Mouse (Mus musculus) neural tube, embryonic 13.5 days (tissue): ENCODE data around the gene Gm14862. TPM values are rescaled to one million over a fixed set of nuclear protein-coding genes. Genes with fewer than 3 reads are reported as not detected.
"Not testable (repeated sequence)": the region's sequence is repeated elsewhere in the genome, so short reads cannot be mapped to it uniquely, and the experiment has no call there.

Experiments
- ATAC-seq: fragments of 200-750 bp; cut with Nextera tagmentation; 2 replicates; pipeline ENCODE4 v1.8.0; 2017; ENCODE audit warnings: low read depth, mild to moderate bottlenecking, moderate TSS enrichment, moderate library complexity
- H3K27ac ChIP-seq: fragments of 300-500 bp; sonication (generic); replicated peaks from 2 replicates; pipeline ENCODE4 v1.5.1; 2015; ENCODE audit warnings: moderate library complexity, mild to moderate bottlenecking, inconsistent platforms
- H3K27me3 ChIP-seq: fragments of 300-500 bp; sonication (generic); 2 replicates; pipeline ENCODE4 v1.6.1; 2015; ENCODE audit warnings: mild to moderate bottlenecking, inconsistent platforms
- H3K36me3 ChIP-seq: fragments of 300-500 bp; sonication (generic); 2 replicates; pipeline ENCODE4 v1.6.1; 2015; ENCODE audit warnings: mild to moderate bottlenecking, inconsistent platforms
- H3K4me1 ChIP-seq: fragments of 300-500 bp; sonication (generic); replicated peaks from 2 replicates; pipeline ENCODE4 v1.6.1; 2015; ENCODE audit warnings: inconsistent platforms
- H3K4me2 ChIP-seq: fragments of 300-500 bp; sonication (generic); 2 replicates; pipeline ENCODE4 v1.6.1; 2015; ENCODE audit warnings: inconsistent platforms, mild to moderate bottlenecking, moderate library complexity
- H3K4me3 ChIP-seq: fragments of 300-500 bp; sonication (generic); 2 replicates; pipeline ENCODE4 v1.5.1; 2015; ENCODE audit warnings: mild to moderate bottlenecking, inconsistent platforms
- H3K9ac ChIP-seq: fragments of 300-500 bp; sonication (generic); 2 replicates; pipeline ENCODE4 v1.6.1; 2015; ENCODE audit warnings: moderate library complexity, mild to moderate bottlenecking, inconsistent platforms
- H3K9me3 ChIP-seq: fragments of 300-500 bp; sonication (generic); 2 replicates; pipeline ENCODE4 v1.6.1; 2016; ENCODE audit warnings: inconsistent platforms
- WGBS: fragments of 180-500 bp; shearing (Covaris S2); methylation state at CpG from one replicate; pipeline ENCODE4 v1.1.7; 2015; 5-methylcytosine and 5-hydroxymethylcytosine counted together
- polyA plus RNA-seq: library from polyadenylated mRNA; unstranded; fragments of >200 nt; fragmentation: Nextera tagmentation; extraction: Ambion mirVana; gene quantifications from 2 replicates; pipeline ENCODE4 v1.2.1, GENCODE M21; 2015

Gm14862 gene
- polyA plus RNA-seq, result not detected in 2 replicates

- H3K4me3 ChIP-seq, result no peak within 1 kb of the TSS
- ATAC-seq, result no peak
- no peaks in the 10 kb centered on the region for H3K27me3 ChIP-seq
- H3K27ac ChIP-seq, result no peak within 1 kb of the TSS
- H3K4me1 ChIP-seq, result no peaks in the 10 kb centered on the region
- no peaks in the 10 kb centered on the region for H3K36me3 ChIP-seq
- H3K9ac ChIP-seq, result no peak within 1 kb of the TSS
- H3K9me3 ChIP-seq, result no peaks in the 10 kb centered on the region
- WGBS, result 86% methylated on average over 5 of the region's 5 CpGs
- no peak within 1 kb of the TSS for H3K4me2 ChIP-seq
These were observed at the start of gene Gm14862 for GRCm38 (mm10) chrX:9256766-9257165. Gene Gm14862 (minus strand): TSS chrX:9256899.

GRCm38 (mm10) chrX:9303455-9303854 is 46.8 kb upstream of the Gm14862 start:
- WGBS, result 74% methylated on average over 1 of the region's 1 CpGs

GRCm38 (mm10) chrX:9302791-9303190 is 46.1 kb upstream of the Gm14862 start:
- H3K36me3 ChIP-seq, result no peaks in the 10 kb centered on the region
- H3K9ac ChIP-seq, result no peak overlapping the region
- H3K9me3 ChIP-seq, result no peaks in the 10 kb centered on the region
- ATAC-seq, result no peak
- no peaks in the 10 kb centered on the region for H3K4me1 ChIP-seq
- no peak overlapping the region for H3K4me3 ChIP-seq
- no peaks in the 10 kb centered on the region for H3K27me3 ChIP-seq
- no peak overlapping the region for H3K27ac ChIP-seq
- no peak overlapping the region for H3K4me2 ChIP-seq
- WGBS, result 84% methylated on average over 5 of the region's 5 CpGs

More at GRCm38 (mm10) chrX:9303455-9303854, 46.8 kb upstream of the Gm14862 start:
- no peak overlapping the region for H3K4me2 ChIP-seq
- no peaks in the 10 kb centered on the region for H3K36me3 ChIP-seq
- H3K4me1 ChIP-seq, result no peaks in the 10 kb centered on the region
- no peak overlapping the region for H3K27ac ChIP-seq
- H3K9me3 ChIP-seq, result no peaks in the 10 kb centered on the region
- no peak for ATAC-seq
- no peaks in the 10 kb centered on the region for H3K27me3 ChIP-seq
- no peak overlapping the region for H3K4me3 ChIP-seq
- no peak overlapping the region for H3K9ac ChIP-seq

- 84% methylated on average over 5 of the region's 5 CpGs for WGBS
- ATAC-seq, result no peak
- Histone ChIP-seq H3K36me3 (no peaks in the 10 kb centered on the region), H3K27ac (no peak overlapping the region), H3K4me3 (no peak overlapping the region), H3K9me3 (no peaks in the 10 kb centered on the region), H3K4me1 (no peaks in the 10 kb centered on the region), H3K27me3 (no peaks in the 10 kb centered on the region), H3K4me2 (no peak overlapping the region), H3K9ac (no peak overlapping the region)
These were observed 41.7 kb upstream of the Gm14862 start for GRCm38 (mm10) chrX:9298413-9298864.

- H3K27me3 ChIP-seq, H3K9me3 ChIP-seq, H3K4me2 ChIP-seq, H3K36me3 ChIP-seq, H3K27ac ChIP-seq, H3K4me1 ChIP-seq, H3K9ac ChIP-seq, ATAC-seq, H3K4me3 ChIP-seq: not testable (repeated sequence)
- 80% methylated on average over 4 of the region's 4 CpGs for WGBS
These were observed 36.6 kb upstream of the Gm14862 start for GRCm38 (mm10) chrX:9293140-9293829.

- not testable (repeated sequence) for H3K4me1 ChIP-seq, ATAC-seq, H3K27ac ChIP-seq, H3K9me3 ChIP-seq, H3K4me3 ChIP-seq, H3K9ac ChIP-seq, H3K4me2 ChIP-seq, H3K27me3 ChIP-seq, H3K36me3 ChIP-seq
- no CpG with 5 or more reads among the region's 1 CpGs for WGBS
These were observed 26.8 kb upstream of the Gm14862 start, which contains the start of gene H2al1m for GRCm38 (mm10) chrX:9283464-9283863. Gene H2al1m (plus strand): TSS chrX:9283764.

GRCm38 (mm10) chrX:9274321-9274720 is 17.6 kb upstream of the Gm14862 start:
- H3K4me3 ChIP-seq, result no peak overlapping the region
- H3K9me3 ChIP-seq, result no peaks in the 10 kb centered on the region
- H3K27me3 ChIP-seq, result no peaks in the 10 kb centered on the region
- H3K4me1 ChIP-seq, result no peaks in the 10 kb centered on the region
- ATAC-seq, result no peak
- H3K4me2 ChIP-seq, result no peak overlapping the region
- WGBS, result 86% methylated on average over 8 of the region's 8 CpGs
- H3K27ac ChIP-seq, result no peak overlapping the region
- H3K9ac ChIP-seq, result no peak overlapping the region
- H3K36me3 ChIP-seq, result no peaks in the 10 kb centered on the region

GRCm38 (mm10) chrX:9273377-9274002 is 16.8 kb upstream of the Gm14862 start:
- no peak for ATAC-seq
- H3K9ac ChIP-seq, result peak overlapping the region; percentile 75

GRCm38 (mm10) chrX:9272460-9273361 is 16.0 kb upstream of the Gm14862 start, which contains the start of gene Xk:
Gene Xk (plus strand): TSS chrX:9272756.
- Histone ChIP-seq H3K9ac (peak within 1 kb of the TSS; percentile 75), H3K27me3 (no peaks in the 10 kb centered on the region), H3K36me3 (no peaks in the 10 kb centered on the region), H3K4me1 (no peaks in the 10 kb centered on the region), H3K4me2 (peak within 1 kb of the TSS; percentile 54), H3K27ac (peak within 1 kb of the TSS; percentile 38), H3K9me3 (no peaks in the 10 kb centered on the region), H3K4me3 (peak within 1 kb of the TSS; percentile 57)
- WGBS, result 13% methylated on average over 58 of the region's 94 CpGs
- peak; percentile 95 for ATAC-seq

More at GRCm38 (mm10) chrX:9273377-9274002, 16.8 kb upstream of the Gm14862 start:
- Histone ChIP-seq H3K4me2 (peak overlapping the region; percentile 54), H3K36me3 (no peaks in the 10 kb centered on the region), H3K27me3 (no peaks in the 10 kb centered on the region), H3K9me3 (no peaks in the 10 kb centered on the region), H3K4me3 (peak overlapping the region; percentile 57), H3K4me1 (no peaks in the 10 kb centered on the region), H3K27ac (no peak overlapping the region)
- WGBS, result 57% methylated on average over 12 of the region's 12 CpGs

- no peak for ATAC-seq
- peak overlapping the region; percentile 75; the same call in 1 of the 2 replicates for H3K9ac ChIP-seq
- H3K4me3 ChIP-seq, result peak overlapping the region; percentile 57
- no peak overlapping the region; the same call in 1 of the 2 replicates for H3K27ac ChIP-seq
- 25% methylated on average over 8 of the region's 8 CpGs for WGBS
- no peaks in the 10 kb centered on the region for H3K27me3 ChIP-seq
- H3K4me2 ChIP-seq, result peak overlapping the region; percentile 54
- no peaks in the 10 kb centered on the region for H3K9me3 ChIP-seq
- no peaks in the 10 kb centered on the region for H3K4me1 ChIP-seq
- no peaks in the 10 kb centered on the region for H3K36me3 ChIP-seq
These were observed 15.3 kb upstream of the Gm14862 start for GRCm38 (mm10) chrX:9271947-9272459.

GRCm38 (mm10) chrX:9271112-9271511 is 14.4 kb upstream of the Gm14862 start:
- Histone ChIP-seq H3K4me2 (no peak overlapping the region), H3K9me3 (no peaks in the 10 kb centered on the region), H3K36me3 (no peaks in the 10 kb centered on the region), H3K4me3 (no peak overlapping the region), H3K4me1 (no peaks in the 10 kb centered on the region), H3K27ac (no peak overlapping the region), H3K27me3 (no peaks in the 10 kb centered on the region), H3K9ac (no peak overlapping the region)
- no peak for ATAC-seq
- WGBS, result 69% methylated on average over 3 of the region's 3 CpGs
